Mouse (Mus musculus): ENCODE results near the gene Fign. TPM values are rescaled to one million over a fixed set of nuclear protein-coding genes. Genes with fewer than 3 reads are reported as not detected.
A peak's percentile ranks its signal among the peaks of the same experiment; 100 is the strongest.

The Fign gene
- polyA plus RNA-seq, 1 experiment from 2014 or later, result 12.0 TPM

DNA sequence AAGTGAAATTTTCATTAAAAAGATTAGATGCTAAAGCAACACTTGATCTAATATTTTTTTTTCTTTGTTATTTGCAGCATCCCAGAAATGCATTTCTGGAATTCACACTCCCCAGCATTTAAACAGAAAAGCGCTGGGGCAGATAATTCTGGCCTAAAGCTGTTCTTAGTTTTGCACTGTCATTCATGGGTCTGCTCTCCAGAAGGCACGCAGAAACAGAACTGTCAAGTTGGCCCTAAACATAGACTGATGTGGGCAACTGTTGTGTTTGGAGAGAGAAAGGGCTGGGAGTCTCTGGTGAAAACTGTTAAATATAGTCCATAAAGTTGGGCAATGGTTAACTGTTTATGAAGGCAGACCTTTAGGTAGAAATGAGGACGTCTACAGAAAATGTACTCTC lies 62.4 kb downstream of the Fign start:
- WGBS, result 54% methylated on average over 3 of the region's 3 CpGs
- Histone ChIP-seq H3K4me1 (0 out of 2 replicates have a peak, but pooled peaks cover 3% of the 10 kb centered on the region), H3K4me3 (no peak overlapping the region), H3K36me3 (ENCODE audit: poor library complexity, severe bottlenecking) (0 out of 2 replicates have a peak, but pooled peaks cover 4% of the 10 kb centered on the region), H3K27me3 (no peaks in the 10 kb centered on the region), H3K9me3 (replicated peaks) (no peaks in the 10 kb centered on the region), H3K9ac (no peak overlapping the region), H3K27ac (no peak overlapping the region), H3K4me2 (no peak overlapping the region)
- ATAC-seq, result 0 out of 2 replicates have a peak, but pooled peaks have one; percentile 51

- Histone ChIP-seq H3K36me3 (ENCODE audit: poor library complexity, severe bottlenecking) (0 out of 2 replicates have a peak, but pooled peaks cover 4% of the 10 kb centered on the region), H3K9me3 (replicated peaks) (no peaks in the 10 kb centered on the region), H3K27ac (no peak overlapping the region), H3K9ac (no peak overlapping the region), H3K4me3 (no peak overlapping the region), H3K27me3 (no peaks in the 10 kb centered on the region), H3K4me1 (0 out of 2 replicates have a peak, but pooled peaks cover 3% of the 10 kb centered on the region), H3K4me2 (no peak overlapping the region)
- WGBS, result 85% methylated on average over 3 of the region's 3 CpGs
- no peak for ATAC-seq
Measured at GRCm38 (mm10) chr2:64033871-64034270, 64.0 kb downstream of the Fign start.

DNA sequence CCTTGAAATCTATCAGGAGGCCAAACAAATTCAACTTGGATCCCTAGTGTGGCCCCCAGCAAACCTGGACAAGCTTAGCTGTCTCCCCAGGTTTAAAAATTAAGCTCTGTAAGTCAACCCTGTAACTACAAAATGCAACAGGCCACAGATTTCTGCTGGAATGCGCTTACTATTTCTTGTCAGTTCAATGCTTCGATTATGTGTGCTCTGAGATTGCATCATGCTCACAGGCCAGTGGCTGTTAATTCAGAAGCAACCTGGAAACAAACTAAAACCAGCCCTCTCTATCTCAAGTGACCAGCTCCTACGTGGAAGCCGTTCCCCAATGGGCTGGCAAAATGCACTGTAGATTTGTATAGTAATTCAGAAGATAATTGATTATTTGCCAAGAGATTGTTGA lies 71.9 kb downstream of the Fign start:
- Histone ChIP-seq H3K27ac (no peak overlapping the region), H3K4me2 (no peak overlapping the region), H3K9me3 (replicated peaks) (no peaks in the 10 kb centered on the region), H3K36me3 (ENCODE audit: poor library complexity, severe bottlenecking) (no peaks in the 10 kb centered on the region), H3K4me1 (peaks cover 4% of the 10 kb centered on the region; the same call in 1 of the 2 replicates), H3K27me3 (no peaks in the 10 kb centered on the region), H3K9ac (no peak overlapping the region), H3K4me3 (no peak overlapping the region)
- ATAC-seq, result no peak
- WGBS, result 85% methylated on average over 4 of the region's 4 CpGs

DNA sequence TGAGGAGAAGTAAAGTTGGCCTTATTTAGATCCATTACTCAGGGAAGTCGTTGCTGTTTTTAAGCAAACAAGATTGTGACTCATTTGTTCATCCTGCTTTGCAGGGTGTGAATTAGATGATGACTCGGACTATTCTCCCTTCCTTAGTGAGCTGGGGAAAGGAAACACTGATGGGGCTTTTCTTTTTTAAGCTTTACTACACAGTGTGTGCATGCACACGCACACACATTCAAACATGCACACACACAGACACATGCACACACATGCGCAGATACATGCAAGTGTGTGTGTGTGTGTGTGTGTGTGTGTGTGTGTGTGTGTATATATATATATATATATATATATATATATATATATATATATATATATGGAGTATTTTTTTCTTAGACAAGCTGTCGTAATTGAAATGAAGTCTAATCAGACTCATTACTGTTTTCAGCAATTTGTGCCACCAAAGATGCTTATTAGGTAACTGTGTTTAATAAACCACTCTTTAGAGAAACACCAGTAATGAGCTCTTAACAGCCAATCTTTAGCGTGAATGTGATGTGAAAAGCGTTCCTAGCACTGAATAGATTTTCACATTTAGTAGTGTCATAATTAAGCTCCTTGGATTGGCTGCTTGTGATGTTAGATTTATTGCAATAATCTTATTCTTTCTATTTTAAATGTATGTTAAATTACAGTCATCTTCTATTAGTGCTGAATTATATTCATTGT lies 103.4 kb downstream of the Fign start:
- peak; percentile 50 for ATAC-seq
- Histone ChIP-seq H3K4me2 (no peak overlapping the region), H3K36me3 (ENCODE audit: poor library complexity, severe bottlenecking) (no peaks in the 10 kb centered on the region), H3K4me1 (0 out of 2 replicates have a peak, but pooled peaks cover 6% of the 10 kb centered on the region), H3K9ac (no peak overlapping the region), H3K27me3 (peaks cover 2% of the 10 kb centered on the region; the same call in 1 of the 2 replicates), H3K9me3 (replicated peaks) (no peaks in the 10 kb centered on the region), H3K27ac (no peak overlapping the region; the same call in 1 of the 2 replicates), H3K4me3 (no peak overlapping the region)
- WGBS, result 54% methylated on average over 7 of the region's 7 CpGs

- Histone ChIP-seq H3K4me3 (no peak overlapping the region), H3K9me3 (replicated peaks) (no peaks in the 10 kb centered on the region), H3K4me2 (no peak overlapping the region), H3K27ac (no peak overlapping the region), H3K36me3 (ENCODE audit: poor library complexity, severe bottlenecking) (0 out of 2 replicates have a peak, but pooled peaks cover 2% of the 10 kb centered on the region), H3K27me3 (peaks cover 42% of the 10 kb centered on the region), H3K9ac (no peak overlapping the region), H3K4me1 (peaks cover 24% of the 10 kb centered on the region)
- ATAC-seq, result no peak
- 97% methylated on average over 2 of the region's 2 CpGs for WGBS
Measured at GRCm38 (mm10) chr2:63985426-63985825, 112.4 kb downstream of the Fign start.

- Histone ChIP-seq H3K4me1 (peaks cover 30% of the 10 kb centered on the region), H3K36me3 (ENCODE audit: poor library complexity, severe bottlenecking) (peaks cover 20% of the 10 kb centered on the region), H3K27ac (peak overlapping the region; percentile 36), H3K27me3 (peaks cover 61% of the 10 kb centered on the region), H3K4me2 (peak overlapping the region; percentile 12; the same call in 1 of the 2 replicates), H3K4me3 (no peak overlapping the region), H3K9me3 (replicated peaks) (no peaks in the 10 kb centered on the region), H3K9ac (no peak overlapping the region)
- peak; percentile 89 for ATAC-seq
- 7% methylated on average over 4 of the region's 4 CpGs for WGBS
Measured at GRCm38 (mm10) chr2:63982351-63982751, 115.5 kb downstream of the Fign start.

- Histone ChIP-seq H3K4me2 (no peak overlapping the region), H3K4me3 (no peak overlapping the region), H3K27ac (no peak overlapping the region), H3K36me3 (ENCODE audit: poor library complexity, severe bottlenecking) (peaks cover 20% of the 10 kb centered on the region), H3K4me1 (peaks cover 32% of the 10 kb centered on the region), H3K9me3 (replicated peaks) (no peaks in the 10 kb centered on the region), H3K27me3 (peaks cover 65% of the 10 kb centered on the region), H3K9ac (no peak overlapping the region)
- WGBS, result 40% methylated on average over 7 of the region's 7 CpGs
- ATAC-seq, result no peak
Measured at GRCm38 (mm10) chr2:63981449-63981848, 116.4 kb downstream of the Fign start.

- H3K9ac ChIP-seq, result no peak overlapping the region
- peaks cover 26% of the 10 kb centered on the region for H3K27me3 ChIP-seq
- H3K9me3 ChIP-seq (replicated peaks), result no peaks in the 10 kb centered on the region
- no peak overlapping the region for H3K27ac ChIP-seq
- no peaks in the 10 kb centered on the region for H3K36me3 ChIP-seq (ENCODE audit: poor library complexity, severe bottlenecking)
- no peak for ATAC-seq
- no peak overlapping the region for H3K4me2 ChIP-seq
- 54% methylated on average over 4 of the region's 4 CpGs for WGBS
- H3K4me1 ChIP-seq, result peaks cover 31% of the 10 kb centered on the region
- H3K4me3 ChIP-seq, result no peak overlapping the region
Measured at GRCm38 (mm10) chr2:63969633-63970032, 128.2 kb downstream of the Fign start.

DNA sequence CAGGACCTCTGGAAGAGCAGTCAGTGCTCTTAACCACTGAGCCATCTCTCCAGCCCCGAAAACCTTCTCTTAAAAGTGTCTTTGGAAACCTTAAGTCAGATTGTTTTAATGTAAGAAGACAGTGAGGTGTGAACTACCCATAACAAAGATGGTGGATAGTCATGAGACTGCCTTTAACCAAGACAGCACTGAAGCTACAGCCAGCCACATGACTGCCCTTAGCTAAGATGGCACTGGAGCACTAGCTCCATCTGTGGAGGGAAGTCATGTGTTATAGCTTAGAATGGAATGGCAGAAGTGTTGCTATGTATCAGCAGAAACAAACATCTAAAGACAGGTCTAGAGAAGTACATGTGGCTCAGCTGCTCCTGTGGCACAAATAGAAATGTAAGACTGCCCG lies 166.8 kb downstream of the Fign start:
- Histone ChIP-seq H3K4me2 (no peak overlapping the region), H3K27ac (no peak overlapping the region), H3K9ac (no peak overlapping the region), H3K4me1 (no peaks in the 10 kb centered on the region), H3K36me3 (ENCODE audit: poor library complexity, severe bottlenecking) (no peaks in the 10 kb centered on the region), H3K4me3 (no peak overlapping the region), H3K27me3 (no peaks in the 10 kb centered on the region), H3K9me3 (replicated peaks) (no peaks in the 10 kb centered on the region)
- WGBS, result 91% methylated on average over 2 of the region's 2 CpGs
- no peak for ATAC-seq

DNA sequence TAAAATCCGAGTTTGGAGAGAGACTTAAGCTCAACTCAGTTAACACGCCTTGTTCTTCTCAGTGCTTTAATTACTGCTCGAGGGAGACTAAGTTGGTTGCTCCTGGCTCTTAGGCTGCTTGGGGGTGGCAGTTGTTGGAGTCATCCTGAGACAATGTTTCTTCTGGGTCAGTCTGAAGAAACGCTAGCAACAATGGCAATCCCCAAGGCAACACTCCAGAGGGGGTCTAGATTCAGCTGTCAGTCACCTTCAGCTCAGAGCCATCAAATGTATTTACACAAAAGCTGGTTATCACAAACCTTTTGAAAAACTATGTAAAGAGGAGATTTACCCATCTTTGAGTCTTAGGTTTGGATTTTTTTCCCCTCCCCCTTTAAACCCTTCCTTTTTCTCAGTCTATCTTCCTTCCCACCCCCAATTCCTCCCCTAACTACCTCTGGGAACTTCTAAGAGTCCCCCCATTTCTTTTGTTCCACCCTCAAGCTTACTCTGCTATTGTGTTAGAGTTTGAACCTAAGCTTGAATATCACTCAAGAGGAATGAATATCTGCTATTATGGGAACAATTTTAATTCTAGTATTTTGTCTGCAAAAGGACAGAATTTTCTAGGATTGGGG lies 171.2 kb downstream of the Fign start:
- no peaks in the 10 kb centered on the region for H3K4me1 ChIP-seq
- H3K4me3 ChIP-seq, result no peak overlapping the region
- H3K9me3 ChIP-seq (replicated peaks), result no peaks in the 10 kb centered on the region
- H3K36me3 ChIP-seq (ENCODE audit: poor library complexity, severe bottlenecking), result no peaks in the 10 kb centered on the region
- H3K9ac ChIP-seq, result no peak overlapping the region
- H3K27ac ChIP-seq, result no peak overlapping the region
- no peak for ATAC-seq
- no peaks in the 10 kb centered on the region for H3K27me3 ChIP-seq
- H3K4me2 ChIP-seq, result no peak overlapping the region
- WGBS, result 4% methylated on average over 4 of the region's 4 CpGs

DNA sequence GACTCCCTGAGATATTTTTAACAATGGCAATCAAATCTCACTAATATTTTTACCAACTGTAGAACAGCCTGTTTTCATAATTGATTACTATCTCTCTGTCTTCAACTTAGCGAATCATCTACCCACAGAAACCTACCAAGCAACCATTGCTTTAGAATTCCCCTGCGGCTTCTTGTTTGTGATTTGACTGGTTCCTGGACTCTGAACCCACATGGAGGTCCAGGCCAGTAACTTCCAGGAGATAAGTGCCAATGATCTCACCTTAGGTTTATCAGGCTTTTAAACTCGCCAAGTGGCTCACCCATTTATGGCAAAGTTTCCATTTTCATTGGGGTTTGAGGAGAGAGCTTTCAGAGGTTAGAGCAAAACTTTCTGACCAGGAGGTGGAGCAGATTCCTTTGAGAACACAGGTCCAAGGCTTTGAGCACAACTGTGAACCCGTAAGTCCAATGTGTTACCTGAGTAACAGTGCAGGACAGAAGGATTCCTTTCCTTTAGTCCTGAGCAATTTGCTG lies 172.1 kb downstream of the Fign start:
- WGBS, result 83% methylated on average over 4 of the region's 4 CpGs
- H3K27me3 ChIP-seq, result no peaks in the 10 kb centered on the region
- H3K4me2 ChIP-seq, result no peak overlapping the region
- H3K36me3 ChIP-seq (ENCODE audit: poor library complexity, severe bottlenecking), result no peaks in the 10 kb centered on the region
- no peaks in the 10 kb centered on the region for H3K9me3 ChIP-seq (replicated peaks)
- H3K4me1 ChIP-seq, result 0 out of 2 replicates have a peak, but pooled peaks cover 4% of the 10 kb centered on the region
- H3K9ac ChIP-seq, result no peak overlapping the region
- no peak for ATAC-seq
- H3K4me3 ChIP-seq, result no peak overlapping the region
- H3K27ac ChIP-seq, result no peak overlapping the region

Measured in forebrain, embryonic 13.5 days (tissue).